Mouse (Mus musculus): ENCODE measurements around the gene Snx30.

DNA sequence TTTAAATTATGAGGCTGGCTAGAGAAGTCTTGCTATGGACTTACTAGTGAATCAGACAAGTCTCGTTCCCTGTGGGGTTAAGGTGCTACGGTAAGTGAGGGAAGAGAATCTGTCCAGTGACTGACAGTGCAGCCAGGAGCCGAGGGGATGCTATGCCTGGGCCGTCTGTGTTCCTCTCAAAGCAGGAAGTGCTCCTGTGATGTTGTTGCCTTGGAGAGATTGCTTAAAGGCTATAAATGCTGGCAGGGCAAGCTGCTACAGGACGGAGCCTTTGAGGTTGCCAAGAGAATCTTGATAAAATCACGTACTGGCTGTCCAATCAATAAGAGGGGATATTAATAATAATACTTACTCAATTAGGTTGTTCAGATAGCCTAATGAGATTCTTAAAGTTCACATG, 27.2 kb downstream of the Snx30 start:
- TF ChIP-seq POLR2A (IDR thresholded peaks at IDR 0.05; ENCODE audit: insufficient read depth, low read depth, low read length) (no peak), CTCF (IDR thresholded peaks at IDR 0.05) (no peak), EP300 (IDR thresholded peaks at IDR 0.05; ENCODE audit: insufficient read depth, low read depth, low read length) (no peak)
